Mouse (Mus musculus) MEL-GATA-1-ER (cell line): ENCODE data around the gene Trim5.
"Not testable (repeated sequence)": the region's sequence is repeated elsewhere in the genome, so short reads cannot be mapped to it uniquely, and the experiment has no call there.

ENCODE experiments used
- DNase-seq: peaks from one replicate; pipeline ENCODE4 v3.0.0-alpha.2; 2012; ENCODE audit warnings: low read depth; ENCODE audit errors: extremely low read depth

Trim5 gene

GRCm38 (mm10) chr7:104287576-104288443 lies at the start of gene Trim5:
Gene Trim5, minus strand, starts transcription at chr7:104288094.
- not testable (repeated sequence) for DNase-seq

- not testable (repeated sequence) for DNase-seq
These were observed 47.7 kb upstream of the Trim5 start for GRCm38 (mm10) chr7:104335547-104335946.

GRCm38 (mm10) chr7:104329171-104329570 lies 41.3 kb upstream of the Trim5 start, which contains the start of gene Trim34b:
Gene Trim34b, plus strand, starts transcription at chr7:104329471.
- not testable (repeated sequence) for DNase-seq

- no peak for DNase-seq
These were observed 34.1 kb upstream of the Trim5 start for GRCm38 (mm10) chr7:104322028-104322427.

DNA sequence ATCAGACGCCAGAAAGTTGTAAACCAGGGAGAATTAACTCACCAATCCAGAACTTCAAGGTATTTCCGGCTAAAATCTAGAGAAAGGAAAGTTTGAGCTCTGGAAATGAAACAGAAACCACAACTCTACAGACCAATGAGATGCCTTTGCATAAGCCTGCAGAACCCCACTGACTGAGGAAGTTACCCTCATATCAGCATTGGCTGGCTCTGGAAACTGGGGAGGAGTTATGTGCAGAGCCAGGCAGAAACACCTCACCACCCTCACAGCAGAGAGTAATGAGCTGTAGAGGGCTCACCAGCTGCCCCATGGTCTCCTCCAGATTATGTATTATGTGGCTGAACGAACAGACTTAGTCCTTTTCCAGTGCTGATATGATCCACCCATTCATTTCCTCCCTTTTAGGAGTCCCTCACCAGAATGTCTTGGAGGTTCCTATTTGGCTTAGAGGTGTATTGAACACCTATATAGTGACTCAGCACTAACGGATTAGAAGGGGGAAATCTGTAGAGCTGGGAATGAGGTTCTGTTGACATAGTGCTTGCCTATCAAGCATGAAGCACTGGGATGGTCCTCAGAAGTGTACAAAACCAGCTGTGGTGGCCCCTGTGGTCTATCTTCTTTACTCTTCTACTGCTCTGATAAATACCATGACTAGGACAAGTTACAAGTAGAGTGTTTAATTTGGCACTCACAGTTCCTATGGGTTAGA lies 27.6 kb upstream of the Trim5 start, which contains the start of gene Trim12a:
Trim12a (minus strand) TSS at position 98 of the 712 bp plus-strand sequence.
- not testable (repeated sequence) for DNase-seq

DNA sequence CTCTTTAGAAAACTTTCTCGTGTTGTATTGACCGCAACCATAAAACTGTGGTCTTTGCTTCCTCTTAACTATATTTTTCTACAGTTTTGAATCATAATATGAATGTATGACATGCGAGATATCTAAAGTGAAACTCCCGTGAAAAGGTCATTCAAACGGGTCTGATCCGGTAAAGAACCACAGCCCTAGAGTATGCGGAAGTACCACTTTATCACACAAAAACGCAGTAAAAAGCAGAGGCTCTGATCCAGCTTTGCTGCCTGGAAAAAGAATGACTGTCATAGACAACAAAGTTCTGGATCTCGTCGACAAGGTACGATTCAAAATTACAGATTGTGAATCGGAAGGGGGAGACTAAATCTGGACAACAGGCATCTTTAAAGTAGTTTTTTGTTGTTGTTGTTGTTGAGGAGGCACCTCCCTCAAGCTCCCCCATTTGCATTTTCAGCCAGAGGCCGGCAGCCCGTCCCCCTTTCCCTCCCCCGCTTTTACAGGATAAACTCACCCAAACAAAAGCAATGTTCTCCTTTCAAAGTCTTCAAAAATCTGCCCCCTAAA lies 27.0 kb upstream of the Trim5 start:
- DNase-seq, result no peak

DNA sequence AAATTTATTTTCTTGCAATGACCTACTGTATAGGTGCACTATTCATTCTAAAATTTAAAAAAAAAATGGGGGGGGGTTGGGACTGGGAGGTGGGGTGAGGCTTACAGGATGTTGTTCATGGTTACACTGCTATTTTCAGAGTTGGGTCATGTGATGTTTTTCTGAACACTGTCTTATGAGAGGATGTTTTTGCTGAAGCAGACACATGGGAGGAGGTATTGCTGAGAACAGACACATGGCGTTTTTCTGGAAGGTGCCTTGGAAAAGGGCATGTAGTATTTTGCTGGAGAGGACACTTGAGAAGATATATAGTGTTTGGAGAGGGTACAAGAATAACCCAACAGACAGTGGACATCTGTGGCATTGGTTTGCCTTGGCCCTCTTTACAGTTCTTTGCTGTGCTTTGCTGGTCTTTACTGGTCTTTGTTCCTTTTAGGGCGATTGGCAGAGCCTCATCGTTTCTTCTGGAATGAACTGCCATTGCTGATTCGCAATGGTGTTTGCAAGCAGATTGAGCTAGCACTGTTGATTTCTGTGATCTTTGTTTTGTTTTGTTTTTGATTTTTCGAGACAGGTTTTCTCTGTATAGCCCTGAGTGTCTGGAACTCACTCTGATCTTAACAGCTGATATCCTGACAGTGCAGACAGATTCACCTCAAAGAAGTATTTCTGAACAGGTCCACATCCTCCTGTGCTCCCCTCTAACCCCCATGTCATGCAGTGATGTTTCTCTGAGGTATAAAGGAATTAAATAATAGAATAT lies 3.9 kb upstream of the Trim5 start:
- no peak for DNase-seq

DNA sequence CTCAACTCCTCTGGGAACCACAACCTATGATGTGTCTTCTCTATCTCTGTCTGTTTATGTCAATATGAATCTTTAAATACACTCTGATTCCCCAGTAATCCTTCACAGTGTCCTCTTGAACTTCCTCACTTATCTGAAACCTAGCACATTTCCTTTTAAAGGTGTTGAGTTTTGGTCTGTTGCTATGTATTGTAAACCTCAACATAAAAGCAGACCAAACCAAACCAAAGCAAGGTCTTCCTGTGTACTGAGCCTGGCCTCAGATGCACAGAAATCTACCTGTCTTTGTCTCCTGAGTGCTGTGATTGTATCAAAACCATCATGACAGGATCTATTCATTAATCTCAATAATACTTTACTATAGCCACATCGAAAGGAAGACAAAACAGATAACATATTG lies 2.7 kb upstream of the Trim5 start:
- no peak for DNase-seq

- DNase-seq, result not testable (repeated sequence)
These were observed 8.5 kb downstream of the Trim5 start for GRCm38 (mm10) chr7:104279361-104279760.

DNA sequence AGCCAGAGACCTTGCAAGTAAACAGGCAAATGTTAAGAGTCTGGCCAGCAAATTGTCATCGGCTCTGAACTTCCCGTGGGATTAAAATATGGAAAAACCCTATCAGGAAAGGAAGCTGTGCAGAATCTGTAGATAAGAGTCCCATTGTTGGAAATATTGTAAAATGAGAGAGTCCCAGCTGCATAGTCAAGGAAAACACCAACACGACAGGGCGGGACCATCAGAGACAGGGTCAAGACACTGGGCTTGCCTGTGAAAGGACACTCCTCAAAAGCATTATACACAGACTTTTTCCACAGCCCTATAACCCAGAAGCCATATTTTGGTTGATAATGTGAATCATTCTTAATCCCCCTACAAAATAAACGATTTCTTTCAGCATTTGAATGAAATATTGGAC lies 22.6 kb downstream of the Trim5 start:
- DNase-seq, result not testable (repeated sequence)

- DNase-seq, result not testable (repeated sequence)
These were observed 27.5 kb downstream of the Trim5 start for GRCm38 (mm10) chr7:104260380-104260779.

- DNase-seq, result peak; percentile 62
These were observed 43.4 kb downstream of the Trim5 start, which contains the start of gene Trim34a for GRCm38 (mm10) chr7:104244287-104245181. Gene Trim34a, plus strand, starts transcription at chr7:104244457.

GRCm38 (mm10) chr7:104243616-104244015 lies 44.3 kb downstream of the Trim5 start:
- DNase-seq, result no peak

DNA sequence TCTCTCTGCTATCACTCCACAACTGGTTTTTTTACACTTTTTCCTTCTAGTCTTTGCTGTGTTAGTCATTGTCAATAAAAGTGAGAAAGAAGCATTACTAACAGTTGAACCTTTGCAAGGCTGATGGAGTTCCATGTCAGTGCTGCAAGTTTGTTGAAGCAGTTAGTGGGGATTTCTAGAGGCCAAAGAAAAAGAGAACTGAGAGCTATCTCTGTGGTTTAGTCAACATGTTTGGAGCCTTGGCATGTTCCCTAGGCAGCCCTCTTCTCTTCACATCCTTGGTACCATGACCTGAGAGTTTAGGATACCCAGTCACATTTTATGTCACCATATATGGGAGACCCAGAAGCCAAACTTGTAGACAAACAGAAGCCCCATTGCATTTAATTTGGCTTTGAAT lies 47.0 kb downstream of the Trim5 start:
- no peak for DNase-seq

DNA sequence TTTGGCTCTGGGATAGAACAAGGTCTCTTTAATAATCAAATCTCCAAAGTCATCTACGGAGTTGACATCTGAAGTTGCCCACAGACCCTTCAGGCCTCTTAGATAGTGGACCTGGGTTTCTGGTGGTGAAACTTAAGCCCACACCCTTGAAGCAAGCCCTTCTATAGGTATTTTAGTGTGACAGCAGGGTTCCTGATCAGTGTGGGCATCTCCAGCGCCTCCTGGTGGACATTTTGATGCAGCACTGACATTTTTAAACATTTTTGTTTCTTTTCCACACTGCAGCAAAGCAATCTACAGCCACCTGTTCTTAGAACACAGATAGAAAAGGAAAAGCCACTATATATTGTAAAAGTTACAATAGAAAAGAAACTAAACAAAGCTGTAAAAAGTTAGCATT lies 56.7 kb downstream of the Trim5 start:
- DNase-seq, result no peak

GRCm38 (mm10) chr7:104218701-104219569 lies 69.0 kb downstream of the Trim5 start, which contains the start of gene Trim6:
Gene Trim6, plus strand, starts transcription at chr7:104218793.
- DNase-seq, result no peak

GRCm38 (mm10) chr7:104217881-104218280 lies 70.0 kb downstream of the Trim5 start:
- no peak for DNase-seq

DNA sequence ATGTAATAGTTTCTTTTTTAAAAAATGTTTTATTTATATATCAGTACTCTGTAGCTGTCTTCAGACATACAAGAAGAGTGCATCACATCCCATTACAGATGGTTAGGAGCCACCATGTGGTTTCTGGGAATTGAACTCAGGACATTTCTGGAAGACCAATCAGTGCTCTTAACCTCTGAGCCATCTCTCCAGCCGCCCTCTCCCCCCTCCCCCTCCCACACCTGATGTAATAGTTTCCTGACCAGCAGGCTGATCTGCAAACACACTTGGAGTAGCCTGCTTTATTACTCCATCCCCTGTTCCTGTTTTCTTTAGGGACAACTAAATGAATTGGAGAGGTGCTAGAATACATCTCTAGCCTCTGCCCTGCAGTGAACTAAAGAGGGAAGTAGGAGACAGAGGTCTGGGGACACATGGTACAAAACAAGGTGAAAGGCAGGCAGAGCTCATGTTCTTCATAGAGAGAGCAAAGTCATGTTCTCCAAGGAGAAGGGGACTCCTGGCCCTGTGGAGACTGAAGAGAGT lies 71.8 kb downstream of the Trim5 start:
- no peak for DNase-seq
